In the genomic region with DNA sequence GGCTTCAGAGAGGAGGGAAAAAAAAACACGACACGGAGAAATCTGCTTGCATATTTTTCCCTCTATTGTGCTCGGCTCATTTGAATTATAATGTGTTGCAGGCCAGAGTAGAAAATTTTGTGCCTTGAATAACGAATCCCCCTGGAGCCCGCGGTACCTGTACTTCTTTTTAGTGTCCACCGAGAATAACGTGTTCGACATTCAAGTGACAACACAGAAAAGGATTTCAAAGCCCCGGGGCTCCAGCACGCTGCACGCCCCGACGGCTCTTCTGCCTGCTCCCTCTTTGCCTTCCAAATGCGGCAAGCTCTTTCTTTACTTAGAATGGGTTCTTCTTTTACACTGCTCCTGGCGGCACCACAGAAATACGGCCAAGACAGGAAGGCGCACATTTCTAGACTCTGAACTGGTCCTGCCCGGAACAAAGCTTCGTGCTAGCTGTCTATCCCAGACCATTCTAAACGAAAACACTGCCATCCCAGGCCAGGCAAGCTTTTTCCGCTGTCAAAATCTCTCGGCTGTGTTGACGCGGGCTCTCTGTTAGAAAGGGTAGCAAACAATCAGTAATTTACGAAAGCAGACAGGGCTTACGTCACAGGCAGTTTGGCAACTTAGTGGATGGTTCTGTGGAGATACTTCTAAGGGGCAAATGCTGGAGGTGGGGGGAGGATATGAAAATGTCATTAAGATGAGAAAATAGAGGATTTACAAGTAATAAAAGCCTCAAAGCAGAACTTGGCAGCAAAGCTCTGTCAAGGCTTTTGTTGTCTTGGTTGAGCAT, we compare ENCODE assay signal across 8 mouse cellular contexts.
DNase-seq lines count a peak whose midpoint lies in the region; ATAC-seq and TF ChIP-seq lines count a peak whose summit lies in the region.

No protein-coding gene starts in this region.

- no peaks in the 10 kb centered on the region for H3K36me3 ChIP-seq in E14TG2a.4 (ENCODE audit: insufficient read depth, low read length)
- H3K36me3 ChIP-seq in forebrain, embryonic 14.5 days (ENCODE audit: control insufficient read depth, insufficient read depth, low read length): no peaks in the 10 kb centered on the region
- H3K36me3 ChIP-seq in hindbrain, embryonic 16.5 days (ENCODE audit: control insufficient read depth, insufficient read depth, low read length): no peaks in the 10 kb centered on the region

- H3K4me3 ChIP-seq in E14TG2a.4 (replicated peaks; ENCODE audit: low read length): peak overlapping the region; percentile 74
- H3K4me3 ChIP-seq in bone marrow, adult 2 months (replicated peaks; ENCODE audit: control insufficient read depth, low read depth, low read length): peak overlapping the region; percentile 27
- H3K4me3 ChIP-seq in forebrain, embryonic 14.5 days (ENCODE audit: low read depth, low read length): peak overlapping the region; percentile 32
- peak overlapping the region; percentile 37 for H3K4me3 ChIP-seq in hindbrain, embryonic 16.5 days (ENCODE audit: low read length)

- no peak overlapping the region for H3K27ac ChIP-seq in bone marrow, adult 2 months (ENCODE audit: control insufficient read depth, insufficient read depth, low read depth, low read length, poor library complexity)
- H3K27ac ChIP-seq in forebrain, embryonic 14.5 days (ENCODE audit: low read depth, low read length): peak overlapping the region; percentile 82
- H3K27ac ChIP-seq in hindbrain, embryonic 16.5 days (ENCODE audit: low read depth, low read length): peak overlapping the region; percentile 61

- ATAC-seq in forebrain, embryonic 14.5 days: peak; percentile 54
- ATAC-seq in hindbrain, embryonic 16.5 days: peak; percentile 44
- ATAC-seq in activated CD4-positive, CD25-positive, alpha-beta regulatory T cell, adult 4 months: no peak

- H3K9ac ChIP-seq in forebrain, embryonic 14.5 days (ENCODE audit: low read length): peak overlapping the region; percentile 65
- H3K9ac ChIP-seq in hindbrain, embryonic 16.5 days (ENCODE audit: low read depth, low read length): peak overlapping the region; percentile 57

- DNase-seq in forebrain, embryonic 14.5 days (ENCODE audit: low spot score): peak; percentile 76
- peak; percentile 32 to 48 for DNase-seq in layer of hippocampus, postnatal 36 days
- peak; percentile 39 for DNase-seq in lung, postnatal 14 days
- DNase-seq in right cerebral cortex, postnatal 10 days (ENCODE audit: low spot score in 2 of 2): peak; percentile 68 to 75

- no peak for TF ChIP-seq CTCF in E14TG2a.4 (conservative IDR thresholded peaks at IDR 0.05; ENCODE audit: low read length)
- TF ChIP-seq CTCF in bone marrow, adult 2 months (IDR thresholded peaks at IDR 0.05; ENCODE audit: control insufficient read depth, insufficient read depth, low read length): no peak

- TF ChIP-seq POLR2A in bone marrow, adult 2 months (IDR thresholded peaks at IDR 0.05; ENCODE audit: borderline replicate concordance, control insufficient read depth, low read depth, low read length): no peak

- WGBS in bone marrow, adult 2 months: 2% methylated on average over 27 of the region's 27 CpGs
- WGBS in forebrain, embryonic 14.5 days: under 1% methylated on average over 27 of the region's 27 CpGs
- 2% methylated on average over 27 of the region's 27 CpGs for WGBS in hindbrain, embryonic 16.5 days

- H3K9me3 ChIP-seq in E14TG2a.4 (ENCODE audit: low read length): no peaks in the 10 kb centered on the region
- no peaks in the 10 kb centered on the region for H3K9me3 ChIP-seq in forebrain, embryonic 14.5 days (replicated peaks; ENCODE audit: control insufficient read depth, low read length)
- H3K9me3 ChIP-seq in hindbrain, embryonic 16.5 days (ENCODE audit: control insufficient read depth, low read length): no peaks in the 10 kb centered on the region

- peaks cover 29% of the 10 kb centered on the region for H3K4me1 ChIP-seq in E14TG2a.4 (replicated peaks; ENCODE audit: low read depth, low read length)
- no peaks in the 10 kb centered on the region; the same call in none of the 2 replicates for H3K4me1 ChIP-seq in bone marrow, adult 2 months (ENCODE audit: control insufficient read depth, insufficient read depth, low read length)
- peaks cover 15% of the 10 kb centered on the region; the same call in 1 of the 2 replicates for H3K4me1 ChIP-seq in forebrain, embryonic 14.5 days (ENCODE audit: control insufficient read depth, insufficient read depth, low read length)
- H3K4me1 ChIP-seq in hindbrain, embryonic 16.5 days (ENCODE audit: control insufficient read depth, insufficient read depth, low read depth, low read length): peaks cover 6% of the 10 kb centered on the region; the same call in 1 of the 2 replicates

- H3K27me3 ChIP-seq in E14TG2a.4 (ENCODE audit: insufficient read depth, low read length): peaks cover 49% of the 10 kb centered on the region
- no peaks in the 10 kb centered on the region for H3K27me3 ChIP-seq in forebrain, embryonic 14.5 days (replicated peaks; ENCODE audit: control insufficient read depth, insufficient read depth, low read length)
- H3K27me3 ChIP-seq in hindbrain, embryonic 16.5 days (replicated peaks; ENCODE audit: control insufficient read depth, insufficient read depth, low read length): no peaks in the 10 kb centered on the region

- peak overlapping the region; percentile 68 for H3K4me2 ChIP-seq in forebrain, embryonic 14.5 days (ENCODE audit: low read length)
- peak overlapping the region; percentile 57 for H3K4me2 ChIP-seq in hindbrain, embryonic 16.5 days (ENCODE audit: low read length)
